Mouse (Mus musculus): ENCODE results near the gene Hps3. TPM values are rescaled to one million over a fixed set of nuclear protein-coding genes. Genes with fewer than 3 reads are reported as not detected.
A peak's percentile ranks its signal among the peaks of the same experiment; 100 is the strongest.
"Not testable (repeated sequence)": the region's sequence is repeated elsewhere in the genome, so short reads cannot be mapped to it uniquely, and the experiment has no call there.

Hps3 gene
- polyA plus RNA-seq, 1 experiment from 2014 or later = 11.0 TPM

DNA sequence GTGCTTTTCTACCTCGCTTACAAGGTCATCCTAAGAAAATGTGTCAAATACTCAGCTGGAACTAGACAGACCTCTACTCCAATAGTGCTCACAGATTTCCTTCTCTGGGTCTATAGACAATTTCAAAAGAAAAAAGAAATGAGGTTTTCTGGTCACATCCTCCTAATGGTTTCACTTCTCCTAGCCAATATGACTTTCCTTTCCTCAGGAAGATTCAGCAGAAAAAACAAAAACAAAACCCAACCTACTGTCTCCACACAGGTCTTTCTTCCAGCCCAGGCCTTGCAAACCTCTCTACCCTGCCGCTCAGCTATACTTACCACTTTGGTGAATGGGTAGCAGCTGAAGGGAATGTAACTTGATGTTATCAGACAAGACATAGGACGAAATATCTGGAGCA lies 6.5 kb downstream of the Hps3 start:
- no peaks in the 10 kb centered on the region for H3K9me3 ChIP-seq
- no peaks in the 10 kb centered on the region for H3K4me1 ChIP-seq
- H3K36me3 ChIP-seq = peaks cover 18% of the 10 kb centered on the region
- H3K9ac ChIP-seq = no peak overlapping the region
- H3K27me3 ChIP-seq = no peaks in the 10 kb centered on the region
- no peak overlapping the region for H3K4me3 ChIP-seq
- 93% methylated on average over 3 of the region's 3 CpGs for WGBS
- ATAC-seq (ENCODE audit: insufficient number of reproducible peaks, insufficient read depth, low FRiP score, low TSS enrichment) = no peak
- no peak overlapping the region for H3K27ac ChIP-seq
- no peak overlapping the region for H3K4me2 ChIP-seq (replicated peaks)

DNA sequence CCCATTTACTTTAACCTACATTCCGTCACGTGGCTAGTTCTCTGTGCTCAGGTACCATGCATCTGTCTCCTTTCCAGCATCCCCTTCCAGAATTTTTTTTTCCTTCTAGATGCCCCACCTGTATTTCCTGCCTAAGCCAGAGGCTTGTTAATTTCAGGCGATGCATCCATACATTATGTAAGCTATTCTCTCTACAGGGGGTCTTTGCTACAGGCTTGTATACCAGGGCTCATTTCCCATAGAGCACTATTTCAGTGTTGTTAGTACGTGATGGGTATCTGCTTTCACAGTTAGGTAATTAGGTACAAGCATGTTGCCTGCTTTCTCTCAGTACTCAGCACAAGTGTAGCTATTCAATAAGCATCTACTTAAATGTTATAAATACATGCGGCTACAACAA lies 7.3 kb downstream of the Hps3 start:
- 88% methylated on average over 5 of the region's 5 CpGs for WGBS
- no peak overlapping the region for H3K4me3 ChIP-seq
- H3K36me3 ChIP-seq = peaks cover 20% of the 10 kb centered on the region
- H3K4me2 ChIP-seq (replicated peaks) = no peak overlapping the region
- no peak overlapping the region for H3K27ac ChIP-seq
- H3K4me1 ChIP-seq = no peaks in the 10 kb centered on the region
- no peaks in the 10 kb centered on the region for H3K9me3 ChIP-seq
- H3K9ac ChIP-seq = no peak overlapping the region
- no peaks in the 10 kb centered on the region for H3K27me3 ChIP-seq
- ATAC-seq (ENCODE audit: insufficient number of reproducible peaks, insufficient read depth, low FRiP score, low TSS enrichment) = no peak

DNA sequence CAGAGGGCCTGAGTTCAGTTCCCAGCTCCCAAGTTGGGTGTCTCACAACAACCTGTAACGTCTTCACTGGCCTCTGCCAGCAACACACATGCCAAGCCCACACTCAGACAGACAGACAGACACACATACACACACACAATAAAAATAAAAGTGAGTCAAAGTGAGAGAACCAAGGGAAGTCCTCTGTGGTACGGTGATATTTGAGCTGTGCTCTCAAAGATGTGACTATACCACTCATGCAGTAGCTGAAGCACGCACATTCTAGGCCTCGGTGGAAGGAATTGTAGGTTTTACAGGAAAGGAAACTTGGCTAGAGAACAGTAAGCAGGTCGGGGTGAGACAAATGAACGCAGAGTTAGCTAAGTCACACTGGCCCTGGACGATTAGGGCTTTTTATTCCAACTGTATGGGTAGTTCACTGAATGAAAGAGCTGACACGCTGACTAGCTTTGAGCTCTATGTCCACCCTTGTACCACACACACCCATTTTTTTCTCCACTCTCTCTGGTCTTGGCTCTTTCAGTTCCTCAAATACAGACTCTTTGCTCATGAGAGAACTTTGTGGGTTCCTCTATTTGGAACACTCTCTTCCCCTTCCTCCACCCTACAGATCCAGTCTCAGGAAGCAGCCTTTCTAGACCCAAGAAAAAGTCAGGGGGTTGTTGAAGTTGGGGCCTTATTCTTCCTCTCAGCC lies 8.0 kb downstream of the Hps3 start:
- 88% methylated on average over 8 of the region's 8 CpGs for WGBS
- no peak overlapping the region for H3K4me3 ChIP-seq
- H3K36me3 ChIP-seq = peaks cover 20% of the 10 kb centered on the region
- H3K9ac ChIP-seq = no peak overlapping the region
- H3K4me2 ChIP-seq (replicated peaks) = no peak overlapping the region
- no peaks in the 10 kb centered on the region for H3K4me1 ChIP-seq
- no peak for ATAC-seq (ENCODE audit: insufficient number of reproducible peaks, insufficient read depth, low FRiP score, low TSS enrichment)
- H3K9me3 ChIP-seq = no peaks in the 10 kb centered on the region
- no peaks in the 10 kb centered on the region for H3K27me3 ChIP-seq
- H3K27ac ChIP-seq = no peak overlapping the region

DNA sequence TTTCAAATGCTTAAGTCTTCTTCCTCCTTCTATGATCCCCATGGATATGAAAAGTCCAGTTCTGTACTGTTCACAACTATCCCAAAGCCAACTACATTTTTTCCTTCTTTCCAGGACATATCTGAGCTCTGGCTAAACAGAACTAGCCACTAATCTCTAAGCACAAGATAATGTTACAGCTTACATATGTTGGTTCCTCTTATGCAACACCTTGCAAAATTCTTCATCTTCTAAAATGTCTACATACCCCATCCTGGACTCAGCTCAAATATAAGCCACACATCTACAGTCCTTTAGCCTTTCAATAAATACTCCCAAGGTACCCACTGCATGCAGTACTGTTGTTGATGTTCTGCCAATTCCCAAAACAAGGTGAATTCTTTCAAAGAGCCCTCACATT lies 8.6 kb downstream of the Hps3 start:
- no peak overlapping the region for H3K9ac ChIP-seq
- peaks cover 20% of the 10 kb centered on the region for H3K36me3 ChIP-seq
- no peak for ATAC-seq (ENCODE audit: insufficient number of reproducible peaks, insufficient read depth, low FRiP score, low TSS enrichment)
- H3K4me2 ChIP-seq (replicated peaks) = no peak overlapping the region
- no peaks in the 10 kb centered on the region for H3K9me3 ChIP-seq
- no peaks in the 10 kb centered on the region for H3K4me1 ChIP-seq
- no peak overlapping the region for H3K4me3 ChIP-seq
- H3K27me3 ChIP-seq = no peaks in the 10 kb centered on the region
- no peak overlapping the region for H3K27ac ChIP-seq

DNA sequence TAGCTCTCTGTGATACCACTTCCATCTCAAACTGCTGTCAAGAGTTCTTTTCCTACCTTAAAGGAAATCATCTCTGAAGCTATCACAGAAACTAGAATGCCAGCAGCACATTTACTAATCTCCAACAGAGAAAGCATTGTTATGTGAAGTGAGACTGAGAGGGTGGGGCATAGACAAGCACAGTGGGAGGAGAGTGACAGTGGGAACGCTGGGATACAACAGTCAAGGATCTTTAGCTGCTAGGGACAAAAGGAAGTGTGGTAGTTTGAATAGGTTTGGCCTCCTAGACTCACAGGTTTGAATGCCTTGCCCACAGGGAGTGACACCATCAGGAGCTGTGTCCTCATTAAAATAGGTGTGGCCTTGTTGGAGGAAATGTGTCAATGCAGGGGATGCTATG lies 11.3 kb downstream of the Hps3 start:
- no peak for ATAC-seq (ENCODE audit: insufficient number of reproducible peaks, insufficient read depth, low FRiP score, low TSS enrichment)
- WGBS = 58% methylated on average over 1 of the region's 1 CpGs
- no peak overlapping the region for H3K9ac ChIP-seq
- no peaks in the 10 kb centered on the region for H3K27me3 ChIP-seq
- no peak overlapping the region for H3K4me2 ChIP-seq (replicated peaks)
- H3K36me3 ChIP-seq = peaks cover 24% of the 10 kb centered on the region
- H3K27ac ChIP-seq = no peak overlapping the region
- H3K4me3 ChIP-seq = no peak overlapping the region
- no peaks in the 10 kb centered on the region for H3K4me1 ChIP-seq
- no peaks in the 10 kb centered on the region for H3K9me3 ChIP-seq

DNA sequence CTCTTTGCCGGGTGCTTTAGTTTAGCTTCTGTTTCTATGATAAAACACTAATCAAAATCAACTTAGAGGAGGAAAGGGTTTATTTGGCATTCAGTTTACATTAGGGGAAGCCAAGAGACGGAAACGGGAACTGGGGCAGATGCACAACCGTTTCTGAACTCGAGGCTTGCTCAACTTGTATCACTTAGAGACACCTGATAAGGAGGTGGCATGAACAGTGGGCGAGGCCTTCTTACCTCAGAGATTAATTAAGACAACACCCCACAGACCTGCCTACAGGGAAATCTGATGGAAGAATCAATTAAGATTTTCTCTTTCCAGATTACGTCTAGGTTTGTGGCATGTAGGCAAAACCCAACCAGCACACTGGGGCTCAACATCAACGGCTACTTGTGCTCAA lies 17.0 kb downstream of the Hps3 start:
- H3K27ac ChIP-seq = no peak overlapping the region
- no peak overlapping the region for H3K4me3 ChIP-seq
- no peak for ATAC-seq (ENCODE audit: insufficient number of reproducible peaks, insufficient read depth, low FRiP score, low TSS enrichment)
- H3K27me3 ChIP-seq = no peaks in the 10 kb centered on the region
- H3K4me2 ChIP-seq (replicated peaks) = no peak overlapping the region
- H3K36me3 ChIP-seq = peaks cover 18% of the 10 kb centered on the region
- H3K4me1 ChIP-seq = no peaks in the 10 kb centered on the region
- H3K9ac ChIP-seq = no peak overlapping the region
- 89% methylated on average over 8 of the region's 8 CpGs for WGBS
- no peaks in the 10 kb centered on the region for H3K9me3 ChIP-seq

DNA sequence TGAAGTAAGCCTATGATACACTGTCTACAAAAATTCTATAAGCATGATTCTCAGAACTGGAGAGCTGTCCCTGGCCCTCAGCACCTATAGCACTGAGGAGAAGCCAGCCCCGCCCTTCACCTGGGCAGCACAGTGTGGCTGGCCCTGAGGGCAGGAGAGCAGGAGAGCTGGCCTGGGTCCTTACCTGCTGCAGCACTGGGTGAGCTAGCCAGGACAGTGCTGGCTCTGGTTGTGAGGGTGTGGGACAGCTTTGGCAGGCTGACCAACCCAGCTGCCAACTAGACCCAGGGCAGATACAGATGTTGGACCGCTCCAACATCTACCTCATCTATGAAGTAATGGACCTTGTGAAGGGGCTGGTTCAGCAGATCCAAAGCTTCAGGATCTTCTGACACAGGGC lies 20.7 kb downstream of the Hps3 start:
- Histone ChIP-seq H3K4me3 (no peak overlapping the region), H3K27me3 (no peaks in the 10 kb centered on the region), H3K4me2 (replicated peaks) (no peak overlapping the region), H3K36me3 (peaks cover 14% of the 10 kb centered on the region), H3K4me1 (peaks cover 3% of the 10 kb centered on the region; the same call in 1 of the 2 replicates), H3K27ac (no peak overlapping the region), H3K9me3 (no peaks in the 10 kb centered on the region), H3K9ac (no peak overlapping the region)
- ATAC-seq (ENCODE audit: insufficient number of reproducible peaks, insufficient read depth, low FRiP score, low TSS enrichment) = no peak
- WGBS = 95% methylated on average over 2 of the region's 2 CpGs

DNA sequence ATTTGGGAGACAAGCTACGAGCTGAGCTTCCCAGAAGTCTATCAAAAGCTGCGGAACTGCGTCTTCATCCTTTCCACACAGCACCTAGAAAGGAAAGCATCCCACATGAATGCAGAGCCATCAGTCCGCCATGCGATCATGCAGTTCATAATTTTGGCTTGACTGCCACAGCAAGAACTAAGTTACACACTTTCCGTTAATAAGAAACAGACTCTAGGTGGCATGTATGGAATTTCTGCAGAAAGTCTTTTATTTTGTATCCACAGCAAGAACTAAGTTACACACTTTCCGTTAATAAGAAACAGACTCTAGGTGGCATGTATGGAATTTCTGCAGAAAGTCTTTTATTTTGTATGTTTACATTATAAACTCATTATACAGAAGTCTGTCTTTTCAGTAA lies 24.2 kb downstream of the Hps3 start:
- H3K36me3 ChIP-seq, H3K9ac ChIP-seq, H3K4me3 ChIP-seq, H3K4me1 ChIP-seq, H3K9me3 ChIP-seq, H3K27me3 ChIP-seq: not testable (repeated sequence)
- peak overlapping the region; percentile 18; the same call in 1 of the 2 replicates for H3K4me2 ChIP-seq (replicated peaks)
- H3K27ac ChIP-seq = peak overlapping the region; percentile 82
- 30% methylated on average over 7 of the region's 7 CpGs for WGBS
- ATAC-seq (ENCODE audit: insufficient number of reproducible peaks, insufficient read depth, low FRiP score, low TSS enrichment) = 0 out of 2 replicates have a peak, but pooled peaks have one; percentile 15

DNA sequence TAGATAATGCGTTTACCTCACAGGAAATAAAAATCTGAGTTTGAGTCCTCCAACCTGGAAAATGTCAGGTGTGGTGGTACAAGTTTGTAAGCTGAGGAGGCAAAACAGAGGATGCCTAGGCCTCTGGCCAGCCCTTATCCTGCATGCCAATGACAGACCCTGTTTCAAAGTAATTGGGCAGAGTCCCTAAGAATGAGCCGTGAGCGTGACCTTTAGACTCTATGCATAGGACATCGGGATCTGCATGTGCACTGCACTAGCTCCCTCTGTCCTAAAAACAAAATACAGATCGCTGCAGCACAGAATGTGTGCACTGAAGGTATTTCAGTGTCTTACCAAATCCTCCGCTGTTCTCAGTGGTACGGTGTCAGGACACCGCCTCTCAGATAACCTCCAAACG lies 24.7 kb downstream of the Hps3 start:
- no peak for ATAC-seq (ENCODE audit: insufficient number of reproducible peaks, insufficient read depth, low FRiP score, low TSS enrichment)
- Histone ChIP-seq H3K9ac (no peak overlapping the region), H3K4me2 (replicated peaks) (peak overlapping the region; percentile 18; the same call in 1 of the 2 replicates), H3K27ac (peak overlapping the region; percentile 82), H3K4me3 (no peak overlapping the region), H3K36me3 (0 out of 2 replicates have a peak, but pooled peaks cover 3% of the 10 kb centered on the region), H3K27me3 (no peaks in the 10 kb centered on the region), H3K9me3 (no peaks in the 10 kb centered on the region), H3K4me1 (peaks cover 3% of the 10 kb centered on the region; the same call in 1 of the 2 replicates)
- WGBS = 59% methylated on average over 9 of the region's 9 CpGs

DNA sequence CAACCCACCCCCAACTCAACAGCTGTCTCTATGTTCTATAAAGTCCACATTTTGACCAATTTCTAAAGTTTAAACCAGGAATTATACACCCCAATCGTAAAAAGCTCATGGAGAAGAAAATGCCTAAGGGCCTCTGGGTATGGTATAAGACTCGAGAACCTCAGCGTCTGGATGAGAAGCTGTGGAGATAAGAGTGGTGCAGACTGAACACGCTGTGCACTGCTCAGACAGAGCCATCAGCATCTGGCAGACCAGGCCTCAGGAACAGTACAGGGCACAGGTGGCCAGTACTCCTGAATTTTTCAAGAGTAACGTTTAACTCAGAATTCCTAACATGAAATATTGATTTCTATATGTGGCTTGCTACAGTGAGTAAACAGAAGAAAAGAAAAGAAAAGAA lies 27.4 kb downstream of the Hps3 start:
- H3K4me2 ChIP-seq (replicated peaks) = no peak overlapping the region
- 86% methylated on average over 5 of the region's 5 CpGs for WGBS
- H3K4me1 ChIP-seq = peaks cover 3% of the 10 kb centered on the region; the same call in 1 of the 2 replicates
- H3K27ac ChIP-seq = no peak overlapping the region
- no peak overlapping the region for H3K4me3 ChIP-seq
- H3K9me3 ChIP-seq = no peaks in the 10 kb centered on the region
- H3K27me3 ChIP-seq = no peaks in the 10 kb centered on the region
- H3K36me3 ChIP-seq = 0 out of 2 replicates have a peak, but pooled peaks cover 3% of the 10 kb centered on the region
- H3K9ac ChIP-seq = no peak overlapping the region
- no peak for ATAC-seq (ENCODE audit: insufficient number of reproducible peaks, insufficient read depth, low FRiP score, low TSS enrichment)

DNA sequence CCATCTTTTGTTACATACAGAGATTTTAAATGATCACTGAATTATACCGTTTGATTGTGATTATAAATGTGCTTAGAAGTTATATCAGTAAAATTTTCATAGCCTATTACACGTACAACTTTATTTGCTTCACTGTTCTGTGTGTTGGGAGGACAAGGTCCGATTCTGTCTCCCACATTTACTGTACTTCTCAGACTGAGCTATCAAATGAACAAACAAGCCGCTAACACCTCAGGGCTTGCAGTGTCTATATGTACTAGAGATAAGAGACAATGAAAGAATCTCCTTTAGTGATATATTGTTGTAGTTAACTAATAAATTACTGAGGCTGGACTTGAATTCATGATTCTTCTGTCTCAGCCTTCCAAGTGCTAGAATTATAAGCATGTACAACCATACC lies 27.8 kb downstream of the Hps3 start:
- Histone ChIP-seq H3K4me2 (replicated peaks) (no peak overlapping the region), H3K27me3 (no peaks in the 10 kb centered on the region), H3K9ac (no peak overlapping the region), H3K27ac (no peak overlapping the region), H3K36me3 (0 out of 2 replicates have a peak, but pooled peaks cover 3% of the 10 kb centered on the region), H3K4me1 (peaks cover 3% of the 10 kb centered on the region; the same call in 1 of the 2 replicates), H3K4me3 (no peak overlapping the region), H3K9me3 (no peaks in the 10 kb centered on the region)
- ATAC-seq (ENCODE audit: insufficient number of reproducible peaks, insufficient read depth, low FRiP score, low TSS enrichment) = no peak
- WGBS = 89% methylated on average over 4 of the region's 4 CpGs

DNA sequence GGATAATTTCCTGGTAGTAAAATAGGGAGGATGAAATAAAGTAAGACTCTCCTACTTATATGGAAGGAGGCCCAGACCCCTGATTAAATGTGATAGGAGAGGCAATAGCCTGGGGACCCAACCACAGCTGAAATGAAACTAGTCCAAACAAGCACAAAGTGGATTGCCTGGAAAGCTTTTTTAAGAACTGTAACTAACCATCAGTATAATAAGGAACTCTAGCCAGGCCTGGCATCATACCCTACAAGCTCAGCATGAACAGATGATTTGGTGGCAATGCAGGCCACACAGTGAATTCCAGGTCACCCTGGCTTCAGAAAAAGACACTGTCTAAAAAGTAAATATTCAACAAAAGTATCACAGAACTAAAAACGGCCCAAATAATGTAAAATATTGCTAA lies 29.5 kb downstream of the Hps3 start:
- Histone ChIP-seq H3K4me2 (replicated peaks) (no peak overlapping the region), H3K9ac (no peak overlapping the region), H3K9me3 (no peaks in the 10 kb centered on the region), H3K27ac (no peak overlapping the region), H3K36me3 (0 out of 2 replicates have a peak, but pooled peaks cover 10% of the 10 kb centered on the region), H3K27me3 (no peaks in the 10 kb centered on the region), H3K4me1 (no peaks in the 10 kb centered on the region), H3K4me3 (no peak overlapping the region)
- WGBS = 65% methylated on average over 1 of the region's 1 CpGs
- ATAC-seq (ENCODE audit: insufficient number of reproducible peaks, insufficient read depth, low FRiP score, low TSS enrichment) = no peak
